Mouse (Mus musculus): Measurements from ENCODE around the gene Gm21789. TPM values are rescaled to one million over a fixed set of nuclear protein-coding genes. Genes with fewer than 3 reads are reported as not detected.

The Gm21789 gene
- not detected for total RNA-seq (2023)

GRCm38 (mm10) chrX:32941468-32941867 lies at the start of gene Gm21789:
Gm21789 (plus strand) TSS chrX:32941768.

GRCm38 (mm10) chrX:32894325-32894724 lies 47.2 kb upstream of the Gm21789 start, which contains the start of gene Btbd35f30:
Btbd35f30 (plus strand) TSS chrX:32894625.

GRCm38 (mm10) chrX:32973597-32973996 lies 32.0 kb downstream of the Gm21789 start, which contains the start of gene Btbd35f5:
Btbd35f5 (plus strand) TSS chrX:32973897.

Other genes with a start within 250 kb of the Gm21789 start
- not detected for gene Btbd35f21, start 215.7 kb upstream of the Gm21789 start, total RNA-seq (2023)
- gene Btbd35f30, start 47.1 kb upstream of the Gm21789 start, total RNA-seq (2023), result not detected
- not detected for gene Btbd35f5, start 32.1 kb downstream of the Gm21789 start, total RNA-seq (2023)